Mouse (Mus musculus) cerebellum, adult 2 months (tissue): ENCODE data around the gene Ksr1.

Source experiments
- CTCF ChIP-seq: fragments of 200-500 bp; IDR thresholded peaks from 2 replicates; pipeline ENCODE4 v1.5.1; 2011; ENCODE audit warnings: low read depth, mild to moderate bottlenecking, control low read depth, low read length, moderate library complexity, borderline replicate concordance; ENCODE audit not compliant: insufficient read depth
- POLR2A ChIP-seq: fragments of 200-500 bp; IDR thresholded peaks from 2 replicates; pipeline ENCODE4 v1.6.1; 2011; ENCODE audit warnings: low read length, control low read depth, borderline replicate concordance; ENCODE audit not compliant: insufficient read depth

DNA sequence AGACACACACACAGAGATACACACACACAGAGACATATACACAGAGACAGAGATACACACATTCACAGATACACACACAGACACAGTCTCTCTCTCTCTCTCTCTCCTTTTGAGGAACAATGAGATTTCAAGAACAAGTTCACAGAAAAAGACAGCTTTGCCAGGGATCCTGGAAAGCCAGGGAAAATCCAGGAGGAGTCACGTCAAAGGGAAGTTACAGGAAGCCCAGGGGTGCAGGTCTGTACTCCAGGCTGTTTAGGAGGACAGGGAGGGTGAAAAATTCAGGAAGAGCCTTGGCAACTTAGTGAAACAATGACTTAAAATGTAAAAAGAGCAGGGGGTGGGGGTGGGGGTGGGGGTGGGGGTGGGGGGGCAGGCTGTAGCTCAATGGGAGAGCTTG is 56.5 kb downstream of the Ksr1 start:
- TF ChIP-seq CTCF (no peak), POLR2A (no peak)
